Mouse (Mus musculus): Measurements from ENCODE around the gene Klrb1b. TPM values are rescaled to one million over a fixed set of nuclear protein-coding genes. Genes with fewer than 3 reads are reported as not detected.
"Not testable (repeated sequence)": the region's sequence is repeated elsewhere in the genome, so short reads cannot be mapped to it uniquely, and the experiment has no call there.

The Klrb1b gene
- polyA plus RNA-seq, 1 experiment, result not detected

- no peaks in the 10 kb centered on the region for H3K36me3 ChIP-seq (ENCODE audit: control insufficient read depth, insufficient read depth, low read length)
- H3K4me1 ChIP-seq (ENCODE audit: control insufficient read depth, insufficient read depth, low read length), result no peaks in the 10 kb centered on the region; the same call in 1 of the 2 replicates
- no peak overlapping the region for H3K27ac ChIP-seq (ENCODE audit: control insufficient read depth, insufficient read depth, low read depth, low read length)
- no peak overlapping the region for H3K4me3 ChIP-seq (ENCODE audit: control insufficient read depth, low read depth, low read length)
- H3K27me3 ChIP-seq (ENCODE audit: control insufficient read depth, insufficient read depth, low read length), result no peaks in the 10 kb centered on the region
- TF ChIP-seq CTCF (IDR thresholded peaks at IDR 0.05; ENCODE audit: control insufficient read depth, insufficient read depth, insufficient replicate concordance, low read depth, low read length) (no peak), POLR2A (IDR thresholded peaks at IDR 0.05; ENCODE audit: control insufficient read depth, low read depth, low read length) (no peak)
Measured at GRCm38 (mm10) chr6:128769481-128770253, 56.5 kb downstream of the Klrb1b start.

GRCm38 (mm10) chr6:128768047-128768446 lies 58.1 kb downstream of the Klrb1b start:
- TF ChIP-seq CTCF (IDR thresholded peaks at IDR 0.05; ENCODE audit: control insufficient read depth, insufficient read depth, insufficient replicate concordance, low read depth, low read length), result no peak
- no peak for TF ChIP-seq POLR2A (IDR thresholded peaks at IDR 0.05; ENCODE audit: control insufficient read depth, low read depth, low read length)
- no peak overlapping the region for H3K4me3 ChIP-seq (ENCODE audit: control insufficient read depth, low read depth, low read length)
- H3K27ac ChIP-seq (ENCODE audit: control insufficient read depth, insufficient read depth, low read depth, low read length), result no peak overlapping the region
- H3K4me1 ChIP-seq (ENCODE audit: control insufficient read depth, insufficient read depth, low read length), result peaks cover 2% of the 10 kb centered on the region
- H3K36me3 ChIP-seq (ENCODE audit: control insufficient read depth, insufficient read depth, low read length), result no peaks in the 10 kb centered on the region
- no peaks in the 10 kb centered on the region for H3K27me3 ChIP-seq (ENCODE audit: control insufficient read depth, insufficient read depth, low read length)

DNA sequence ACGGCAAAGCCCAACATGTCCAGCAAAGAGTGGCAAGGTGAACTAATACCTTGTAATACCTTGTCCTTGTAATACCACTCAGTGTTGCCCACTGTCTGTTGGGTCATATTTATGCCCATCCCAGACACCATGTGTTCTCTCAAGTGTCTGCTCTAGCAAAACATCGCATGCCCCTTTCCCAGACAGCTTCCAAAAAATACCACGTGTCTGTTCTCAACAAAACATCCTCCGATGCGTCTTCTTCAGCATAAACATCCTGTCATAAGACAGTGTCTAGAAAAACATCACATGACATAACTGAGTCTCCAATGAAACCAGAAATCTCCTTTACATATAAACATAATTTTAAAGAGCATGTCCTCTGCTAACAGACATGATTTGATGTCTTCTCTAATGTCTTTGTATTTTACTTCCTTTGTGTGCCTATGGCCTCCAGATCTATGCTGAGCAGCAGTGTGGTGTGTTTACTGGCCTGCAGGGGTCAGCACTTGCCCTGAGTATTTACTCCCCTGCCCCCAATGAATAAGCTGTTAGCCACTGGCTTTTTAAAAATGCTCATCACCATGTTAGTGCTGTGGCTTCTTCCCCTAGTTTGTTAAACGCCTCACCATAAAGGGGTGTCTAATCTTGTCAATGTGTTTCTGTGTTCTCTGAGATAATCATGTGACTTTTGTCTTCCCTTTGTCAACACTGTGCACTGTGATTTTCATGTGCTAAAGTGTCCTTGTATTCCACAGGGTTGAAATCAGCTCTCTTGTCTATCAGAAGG lies 59.5 kb downstream of the Klrb1b start:
- H3K27me3 ChIP-seq (ENCODE audit: control insufficient read depth, insufficient read depth, low read length); H3K4me1 ChIP-seq (ENCODE audit: control insufficient read depth, insufficient read depth, low read length); H3K4me3 ChIP-seq (ENCODE audit: control insufficient read depth, low read depth, low read length); H3K27ac ChIP-seq (ENCODE audit: control insufficient read depth, insufficient read depth, low read depth, low read length); H3K36me3 ChIP-seq (ENCODE audit: control insufficient read depth, insufficient read depth, low read length): not testable (repeated sequence)

DNA sequence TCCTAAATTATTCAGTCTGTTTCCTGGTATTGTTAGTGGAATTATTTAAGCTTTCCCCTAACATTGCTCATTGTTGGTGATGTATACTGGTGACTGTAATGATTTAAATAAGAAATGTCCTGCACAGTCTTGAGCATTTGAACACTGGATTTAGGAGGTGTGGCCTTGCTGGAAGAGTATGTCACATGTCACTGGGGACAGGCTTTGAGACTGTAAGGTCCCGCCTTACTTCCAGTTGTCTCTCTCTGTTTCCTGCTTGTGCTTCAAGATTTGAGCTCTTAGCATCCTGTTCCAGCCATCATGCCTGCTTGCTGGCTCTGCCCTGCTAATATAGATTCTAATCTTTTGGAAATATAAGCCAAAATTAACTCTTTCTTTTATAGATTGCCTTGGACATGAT lies 60.9 kb downstream of the Klrb1b start:
- TF ChIP-seq POLR2A (IDR thresholded peaks at IDR 0.05; ENCODE audit: control insufficient read depth, low read depth, low read length), result no peak
- no peak for TF ChIP-seq CTCF (IDR thresholded peaks at IDR 0.05; ENCODE audit: control insufficient read depth, insufficient read depth, insufficient replicate concordance, low read depth, low read length)
- H3K36me3 ChIP-seq (ENCODE audit: control insufficient read depth, insufficient read depth, low read length), result no peaks in the 10 kb centered on the region
- peaks cover 2% of the 10 kb centered on the region for H3K4me1 ChIP-seq (ENCODE audit: control insufficient read depth, insufficient read depth, low read length)
- no peak overlapping the region for H3K4me3 ChIP-seq (ENCODE audit: control insufficient read depth, low read depth, low read length)
- no peaks in the 10 kb centered on the region for H3K27me3 ChIP-seq (ENCODE audit: control insufficient read depth, insufficient read depth, low read length)
- H3K27ac ChIP-seq (ENCODE audit: control insufficient read depth, insufficient read depth, low read depth, low read length), result no peak overlapping the region

- Histone ChIP-seq H3K27ac (ENCODE audit: control insufficient read depth, insufficient read depth, low read depth, low read length) (no peak overlapping the region), H3K36me3 (ENCODE audit: control insufficient read depth, insufficient read depth, low read length) (no peaks in the 10 kb centered on the region), H3K4me3 (ENCODE audit: control insufficient read depth, low read depth, low read length) (no peak overlapping the region; the same call in 1 of the 2 replicates), H3K27me3 (ENCODE audit: control insufficient read depth, insufficient read depth, low read length) (no peaks in the 10 kb centered on the region), H3K4me1 (ENCODE audit: control insufficient read depth, insufficient read depth, low read length) (peaks cover 2% of the 10 kb centered on the region)
- no peak for TF ChIP-seq POLR2A (IDR thresholded peaks at IDR 0.05; ENCODE audit: control insufficient read depth, low read depth, low read length)
- TF ChIP-seq CTCF (IDR thresholded peaks at IDR 0.05; ENCODE audit: control insufficient read depth, insufficient read depth, insufficient replicate concordance, low read depth, low read length), result no peak
Measured at GRCm38 (mm10) chr6:128764598-128764997, 61.5 kb downstream of the Klrb1b start.

DNA sequence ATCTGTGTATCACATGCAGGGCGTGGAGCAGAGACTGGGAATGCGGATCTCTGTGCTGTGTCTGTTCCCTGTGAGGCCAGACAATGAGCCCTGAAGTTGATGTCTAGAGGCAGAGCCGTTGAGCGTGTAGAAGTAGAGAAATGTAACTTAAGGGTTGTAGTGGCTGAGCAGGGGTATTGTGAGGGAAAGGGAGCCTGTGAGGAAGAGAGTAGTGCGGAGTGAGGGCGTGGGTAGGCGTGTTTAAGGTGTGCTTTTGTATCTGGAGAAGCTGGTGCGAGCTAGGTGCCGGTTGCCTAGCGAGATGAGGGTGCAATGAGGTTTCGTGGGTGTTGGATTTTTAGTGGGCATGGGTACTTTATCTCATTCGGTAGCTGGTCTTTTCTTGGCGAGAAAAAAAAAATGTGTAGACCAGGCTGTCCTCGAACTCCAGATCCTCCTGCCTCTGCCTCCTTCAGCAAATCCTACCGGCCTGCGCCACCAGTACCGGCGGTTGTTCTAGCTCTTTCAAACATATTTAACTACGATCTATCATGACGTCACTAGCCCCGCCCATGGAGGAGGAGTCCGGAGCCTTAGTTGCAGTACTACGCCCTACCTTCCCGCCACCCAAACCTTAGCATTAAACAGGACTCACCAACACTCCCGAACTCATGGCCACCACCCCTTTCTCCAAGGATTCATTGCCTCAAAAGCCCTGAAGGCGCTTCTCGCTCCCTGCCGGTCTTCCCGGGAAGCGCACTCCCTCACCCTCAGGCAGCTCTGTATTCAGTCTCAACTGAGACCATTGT lies 62.2 kb downstream of the Klrb1b start:
- Histone ChIP-seq H3K36me3 (ENCODE audit: control insufficient read depth, insufficient read depth, low read length) (no peaks in the 10 kb centered on the region), H3K4me3 (ENCODE audit: control insufficient read depth, low read depth, low read length) (peak overlapping the region; percentile 84), H3K27me3 (ENCODE audit: control insufficient read depth, insufficient read depth, low read length) (no peaks in the 10 kb centered on the region), H3K4me1 (ENCODE audit: control insufficient read depth, insufficient read depth, low read length) (peaks cover 2% of the 10 kb centered on the region), H3K27ac (ENCODE audit: control insufficient read depth, insufficient read depth, low read depth, low read length) (no peak overlapping the region)
- TF ChIP-seq POLR2A (IDR thresholded peaks at IDR 0.05; ENCODE audit: control insufficient read depth, low read depth, low read length), result no peak
- peak; percentile 61 for TF ChIP-seq CTCF (IDR thresholded peaks at IDR 0.05; ENCODE audit: control insufficient read depth, insufficient read depth, insufficient replicate concordance, low read depth, low read length)

Other genes with a start within 250 kb of the Klrb1b start
- 0.17 and 0.87 TPM in 2 replicates for gene A2ml1, start 244.7 kb downstream of the Klrb1b start, polyA plus RNA-seq (2012; rRNA removed)
- gene Klrb1a, start 202.8 kb downstream of the Klrb1b start, polyA plus RNA-seq (2012; rRNA removed), result 0.19 TPM in 1 of 2 replicates, not detected in the other
- gene Clec2h, start 163.9 kb downstream of the Klrb1b start, polyA plus RNA-seq (2012; rRNA removed), result 0.10 TPM in 2 replicates
- 19.1 and 37.2 TPM in 2 replicates for gene Klrb1, start 103.3 kb downstream of the Klrb1b start, polyA plus RNA-seq (2012; rRNA removed)
- 0.25 TPM in 1 of 2 replicates, not detected in the other for gene Klrb1c, start 37.1 kb downstream of the Klrb1b start, polyA plus RNA-seq (2012; rRNA removed)
- not detected in 2 replicates for gene Gm44511, start within 50 bp of the Klrb1b start, polyA plus RNA-seq (2012; rRNA removed)
- gene Clec2i, start 61.3 kb upstream of the Klrb1b start, polyA plus RNA-seq (2012; rRNA removed), result 0.07 TPM in 1 of 2 replicates, not detected in the other
- gene BC035044, start 64.8 kb upstream of the Klrb1b start, polyA plus RNA-seq (2012; rRNA removed), result 0.08 and 0.09 TPM in 2 replicates
- not detected in 2 replicates for gene Clec2g, start 108.0 kb upstream of the Klrb1b start, polyA plus RNA-seq (2012; rRNA removed)
- not detected in 2 replicates for gene Klrb1f, start 219.6 kb upstream of the Klrb1b start, polyA plus RNA-seq (2012; rRNA removed)